Mouse (Mus musculus) ES-E14 (cell line): ENCODE measurements around the gene Slc5a4a.

Source experiments
- MAFK ChIP-seq: IDR thresholded peaks from 2 replicates; pipeline ENCODE4 v1.6.1; 2014; ENCODE audit warnings: mild to moderate bottlenecking, low read depth, low read length, inconsistent platforms; ENCODE audit not compliant: insufficient read depth
- ZNF384 ChIP-seq: IDR thresholded peaks from 2 replicates; pipeline ENCODE4 v1.6.1; 2012; ENCODE audit warnings: low read depth, low read length, inconsistent platforms

DNA sequence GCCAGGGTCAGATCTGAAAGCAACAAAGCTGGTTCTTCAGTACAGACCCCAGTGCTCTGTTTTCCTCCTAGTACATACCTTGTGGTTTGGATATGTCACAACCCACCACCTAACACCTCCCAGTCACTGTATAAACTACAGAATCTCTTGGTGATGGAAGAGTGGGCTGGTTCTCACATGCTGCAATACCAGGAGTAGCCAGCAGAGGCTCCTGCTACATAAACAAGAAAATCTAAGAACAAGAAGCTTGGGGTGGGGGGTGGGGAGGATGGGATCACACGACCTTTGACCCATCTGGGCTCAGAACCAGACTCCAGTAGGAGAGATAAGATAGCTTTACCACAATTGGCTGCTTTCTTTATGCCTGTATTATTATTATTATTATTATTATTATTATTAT is 28.5 kb upstream of the Slc5a4a start:
- no peak for TF ChIP-seq MAFK
- no peak for TF ChIP-seq ZNF384
